In the genomic region with DNA sequence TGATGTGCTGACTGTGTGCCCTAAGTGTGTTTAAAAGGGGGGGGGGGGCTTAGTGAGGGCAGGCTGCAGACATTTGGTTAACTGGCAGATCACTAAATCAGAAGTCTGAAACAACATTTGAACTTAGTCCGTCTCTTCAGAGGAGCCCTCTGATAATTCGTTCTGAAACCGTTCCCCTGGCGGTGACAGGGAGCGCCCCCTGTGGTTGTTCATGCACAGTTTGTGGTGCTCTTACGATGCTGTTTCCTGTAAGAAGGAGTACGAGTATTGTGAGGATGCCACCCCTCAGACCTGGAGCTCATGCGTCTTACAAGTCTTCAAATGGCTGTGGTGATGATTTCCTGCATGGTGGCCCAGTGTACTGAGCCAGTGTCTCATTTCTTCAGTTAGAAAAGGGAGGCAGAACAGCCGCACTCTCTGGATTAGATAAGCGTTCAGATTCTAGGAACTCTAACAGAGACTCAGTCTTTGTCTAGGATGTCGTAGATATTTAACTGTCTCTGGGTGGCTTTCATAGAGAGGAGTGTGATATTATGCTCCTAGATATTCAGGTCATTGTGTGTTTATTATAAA, we compare ENCODE assay signal across 27 mouse cellular contexts. TPM values are rescaled to one million over a fixed set of nuclear protein-coding genes. Genes with fewer than 3 reads are reported as not detected.
DNase-seq lines count a peak whose midpoint lies in the region; ATAC-seq and TF ChIP-seq lines count a peak whose summit lies in the region.
"Had no signal": no experiment of that assay in that cellular context is flagged by ENCODE, and none has a peak within 500 bp of the region (broad histone marks: within the 10 kb centered on the region; RNA-seq: fewer than 3 reads in every experiment).

No protein-coding gene starts in this region.

- peaks cover 75% of the 10 kb centered on the region for H3K36me3 ChIP-seq in G1E (replicated peaks)
- peaks cover 6% of the 10 kb centered on the region for H3K36me3 ChIP-seq in liver, embryonic 16.5 days (ENCODE audit: control insufficient read depth, insufficient read depth)
- peaks cover 3% of the 10 kb centered on the region for H3K36me3 ChIP-seq in forebrain, embryonic 13.5 days (ENCODE audit: poor library complexity, severe bottlenecking)
- H3K36me3 ChIP-seq in kidney, adult 2 months (ENCODE audit: control insufficient read depth, insufficient read depth, low read length): no peaks in the 10 kb centered on the region; the same call in 1 of the 2 replicates

- 0 out of 2 replicates have a peak, but pooled peaks have one; percentile 9 for TF ChIP-seq CTCF in G1E (IDR thresholded peaks at IDR 0.05; ENCODE audit: low read depth, low read length)
- TF ChIP-seq CTCF in kidney, adult 2 months (conservative IDR thresholded peaks at IDR 0.05; ENCODE audit: insufficient read depth, insufficient read length, low read depth, low read length): no peak

- peak overlapping the region; percentile 22; the same call in 1 of the 2 replicates for H3K4me2 ChIP-seq in liver, embryonic 16.5 days (ENCODE audit: low read depth, low read length)
- no peak overlapping the region for H3K4me2 ChIP-seq in forebrain, embryonic 13.5 days
- H3K4me2 ChIP-seq: embryonic facial prominence, embryonic 13.5 days; heart, embryonic 15.5 days had no signal

- H3K4me3 ChIP-seq in G1E (ENCODE audit: low read depth, low read length): peak overlapping the region; percentile 48; the same call in 1 of the 2 replicates
- H3K4me3 ChIP-seq in liver, embryonic 16.5 days (ENCODE audit: low read depth, low read length): no peak overlapping the region
- H3K4me3 ChIP-seq in forebrain, embryonic 13.5 days: no peak overlapping the region
- no peak overlapping the region for H3K4me3 ChIP-seq in kidney, adult 2 months (ENCODE audit: insufficient read depth, low read depth, low read length)
- H3K4me3 ChIP-seq: embryonic facial prominence, embryonic 13.5 days; gastrocnemius, adult 2 months; heart, embryonic 15.5 days; hindbrain, embryonic 10.5 days; left cerebral cortex, adult 2 months; megakaryocyte, embryonic 14.5 days had no signal

- DNase-seq in CD4-positive, CD25-positive, alpha-beta regulatory T cell, adult 2 months (ENCODE audit: low read depth, low spot score): peak; percentile 14
- DNase-seq in G1E (ENCODE audit: low spot score): no peak
- DNase-seq in c-Kit-positive CD71-positive TER-119-positive erythroid progenitor cells, embryonic 14.5 days (ENCODE audit: low spot score): peak; percentile 78
- no peak for DNase-seq in embryo, embryonic 10 days (ENCODE audit: low spot score)
- DNase-seq in kidney, adult 2 months: no peak
- DNase-seq: cerebellum, postnatal 10 days; gastrocnemius, adult 2 months; kidney, adult 9 months; kidney, postnatal 25 days; layer of hippocampus, adult 9-11 months; left cerebral cortex, postnatal 4 days; lung, postnatal 10 days; right cerebral cortex, postnatal 14 days; spleen, adult 18-20 months; thymus, adult 18-20 months had no signal

- H3K4me1 ChIP-seq in G1E (ENCODE audit: insufficient read depth, low read depth, low read length): peaks cover 57% of the 10 kb centered on the region
- H3K4me1 ChIP-seq in liver, embryonic 16.5 days (ENCODE audit: control insufficient read depth, low read depth, low read length): peaks cover 31% of the 10 kb centered on the region
- no peaks in the 10 kb centered on the region for H3K4me1 ChIP-seq in forebrain, embryonic 13.5 days
- no peaks in the 10 kb centered on the region for H3K4me1 ChIP-seq in kidney, adult 2 months (ENCODE audit: control insufficient read depth, insufficient read depth, low read length)
- H3K4me1 ChIP-seq: heart, embryonic 15.5 days; hindbrain, embryonic 10.5 days had no signal

- ATAC-seq in CD4-positive, CD25-positive, alpha-beta regulatory T cell, adult 4 months: no peak
- ATAC-seq in G1E (ENCODE audit: extremely low read depth, insufficient number of reproducible peaks, low FRiP score, poor library complexity, severe bottlenecking): peak; percentile 6; the same call in 1 of the 2 replicates
- ATAC-seq in liver, embryonic 16.5 days (ENCODE audit: low read depth): peak; percentile 70
- no peak for ATAC-seq in forebrain, embryonic 13.5 days
- ATAC-seq: midbrain, embryonic 16.5 days had no signal

- no peaks in the 10 kb centered on the region for H3K27me3 ChIP-seq in G1E (ENCODE audit: insufficient read depth, low read length)
- H3K27me3 ChIP-seq in liver, embryonic 16.5 days (ENCODE audit: control insufficient read depth, insufficient read depth, low read depth, low read length): no peaks in the 10 kb centered on the region
- no peaks in the 10 kb centered on the region for H3K27me3 ChIP-seq in forebrain, embryonic 13.5 days
- no peaks in the 10 kb centered on the region for H3K27me3 ChIP-seq in kidney, adult 2 months (replicated peaks; ENCODE audit: control insufficient read depth, insufficient read depth, low read length)
- H3K27me3 ChIP-seq: embryonic facial prominence, embryonic 13.5 days; heart, embryonic 15.5 days; megakaryocyte, embryonic 14.5 days had no signal

- TF ChIP-seq POLR2A in kidney, adult 2 months (IDR thresholded peaks at IDR 0.05; ENCODE audit: low read depth, low read length): no peak

- WGBS in liver, embryonic 16.5 days (ENCODE audit: insufficient replicate concordance): 35% methylated on average over 11 of the region's 11 CpGs
- 91% methylated on average over 11 of the region's 11 CpGs for WGBS in forebrain, embryonic 13.5 days
- WGBS in kidney, adult 2 months: 97% methylated on average over 11 of the region's 11 CpGs

- peak overlapping the region; percentile 81 for H3K27ac ChIP-seq in liver, embryonic 16.5 days (ENCODE audit: low read length)
- no peak overlapping the region for H3K27ac ChIP-seq in forebrain, embryonic 13.5 days
- no peak overlapping the region for H3K27ac ChIP-seq in kidney, adult 2 months (ENCODE audit: insufficient read depth, low read depth, low read length)
- H3K27ac ChIP-seq: embryonic facial prominence, embryonic 13.5 days; gastrocnemius, adult 2 months; heart, embryonic 15.5 days; hindbrain, embryonic 10.5 days; left cerebral cortex, adult 2 months had no signal

- H3K9me3 ChIP-seq in G1E (replicated peaks): no peaks in the 10 kb centered on the region
- no peaks in the 10 kb centered on the region for H3K9me3 ChIP-seq in liver, embryonic 16.5 days (replicated peaks; ENCODE audit: control insufficient read depth, low read length)
- H3K9me3 ChIP-seq in forebrain, embryonic 13.5 days (replicated peaks): no peaks in the 10 kb centered on the region
- H3K9me3 ChIP-seq: embryonic facial prominence, embryonic 13.5 days; heart, embryonic 15.5 days; hindbrain, embryonic 10.5 days; megakaryocyte, embryonic 14.5 days had no signal

- H3K9ac ChIP-seq in liver, embryonic 16.5 days (ENCODE audit: low read depth, low read length): no peak overlapping the region
- H3K9ac ChIP-seq in forebrain, embryonic 13.5 days: no peak overlapping the region
- H3K9ac ChIP-seq: embryonic facial prominence, embryonic 13.5 days; heart, embryonic 15.5 days had no signal

RNA-seq across cellular contexts. Expression of a gene that starts 38.1 kb away (rescaled TPM):
- polyA plus RNA-seq in CD4-positive, CD25-positive, alpha-beta regulatory T cell, adult 4 months (2017; shearing (Covaris generic)): 10 to 100 TPM; 21.6 to 27.3 TPM
- total RNA-seq in G1E (2014; fragmentation: Nextera tagmentation) (356 and 366 TPM in 2 replicates), G1E (2017) (111 and 145 TPM in 2 replicates)
- 14.3 and 26.3 TPM in 2 replicates for polyA plus RNA-seq in G1E (2012)
- 4.4 and 4.7 TPM in 2 replicates for polyA plus RNA-seq in liver, embryonic 16.5 days (2015; fragmentation: Nextera tagmentation; extraction: Ambion mirVana)
- 7.7 and 8.1 TPM in 2 replicates for polyA plus RNA-seq in forebrain, embryonic 13.5 days (2015; fragmentation: Nextera tagmentation; extraction: Ambion mirVana)
- 4.4 and 5.0 TPM in 2 replicates for polyA plus RNA-seq in kidney, adult 2 months (2012; rRNA removed)

RNA-seq across cellular contexts. Expression of a gene that starts 46.2 kb away (rescaled TPM):
- polyA plus RNA-seq in CD4-positive, CD25-positive, alpha-beta regulatory T cell, adult 4 months (2017; shearing (Covaris generic)): not detected
- total RNA-seq in G1E (2014; fragmentation: Nextera tagmentation) (7.4 and 7.8 TPM in 2 replicates), G1E (2017) (13.2 and 28.9 TPM in 2 replicates)
- 251 and 369 TPM in 2 replicates for polyA plus RNA-seq in G1E (2012)
- polyA plus RNA-seq in liver, embryonic 16.5 days (2015; fragmentation: Nextera tagmentation; extraction: Ambion mirVana): 0.09 and 0.21 TPM in 2 replicates
- not detected in 2 replicates for polyA plus RNA-seq in forebrain, embryonic 13.5 days (2015; fragmentation: Nextera tagmentation; extraction: Ambion mirVana)
- polyA plus RNA-seq in kidney, adult 2 months (2012; rRNA removed): 0.33 and 0.41 TPM in 2 replicates
- total RNA-seq: gastrocnemius, adult 2 months; granulocyte monocyte progenitor cell, adult 5-6 weeks; left cerebral cortex, postnatal 4 days; liver, adult 2 months; neutrophil, adult 5-6 weeks had no signal
- polyA plus RNA-seq: hindbrain, embryonic 10.5 days had no signal

Comparison
In these comparisons a context has a peak if more than half of its experiments do, and no peak if none do; other contexts are left out.
1. DNase-seq: peak in CD4-positive, CD25-positive, alpha-beta regulatory T cell, adult 2 months (single experiment) and c-Kit-positive CD71-positive TER-119-positive erythroid progenitor cells, embryonic 14.5 days (single experiment); none in G1E (single experiment), embryo, embryonic 10 days (single experiment) and kidney, adult 2 months (single experiment).
2. ATAC-seq: peak in G1E (single experiment) and liver, embryonic 16.5 days (single experiment); none in CD4-positive, CD25-positive, alpha-beta regulatory T cell, adult 4 months (single experiment) and forebrain, embryonic 13.5 days (single experiment).
3. RNA of a gene that starts 46.2 kb away (polyA plus RNA-seq): 251 to 369 TPM in G1E; 0.33 to 0.41 TPM in kidney, adult 2 months, 0.09 to 0.21 TPM in liver, embryonic 16.5 days, not detected in forebrain, embryonic 13.5 days and not detected in CD4-positive, CD25-positive, alpha-beta regulatory T cell, adult 4 months; every median in the first group is over 100 times any median in the second.